Mouse (Mus musculus): ENCODE results near the gene Rnf5. TPM values are rescaled to one million over a fixed set of nuclear protein-coding genes. Genes with fewer than 3 reads are reported as not detected.

The Rnf5 gene
- total RNA-seq, 1 experiment from 2014 or later = 18.0 TPM

DNA sequence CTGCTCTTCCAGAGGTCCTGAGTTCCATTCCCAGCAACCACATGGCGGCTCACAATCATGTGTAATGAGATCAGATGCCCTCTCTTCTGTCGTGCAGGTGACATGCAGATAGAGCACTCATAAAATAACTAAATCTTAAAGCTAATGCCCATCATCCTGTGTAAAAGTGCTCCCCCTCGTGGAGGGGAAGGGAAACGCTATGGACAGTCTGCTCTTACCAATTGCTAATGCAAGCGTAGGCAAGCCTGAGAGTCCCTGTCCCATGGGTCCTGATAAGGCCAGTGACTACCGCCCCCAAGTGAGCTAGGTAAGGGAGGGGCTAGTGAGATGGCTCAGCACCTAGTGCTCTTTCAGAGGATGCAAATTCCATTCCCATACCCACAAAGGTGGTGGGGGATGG is 15.5 kb upstream of the Rnf5 start:
- peak; percentile 43 to 71; a peak in 3 of 4 replicates for ATAC-seq (replicated peaks in 1 of 2; ENCODE audit: insufficient read depth in 1 of 2, low FRiP score in 2 of 2, low TSS enrichment in 1 of 2, low read depth in 1 of 2, poor library complexity in 2 of 2, severe bottlenecking in 2 of 2)

DNA sequence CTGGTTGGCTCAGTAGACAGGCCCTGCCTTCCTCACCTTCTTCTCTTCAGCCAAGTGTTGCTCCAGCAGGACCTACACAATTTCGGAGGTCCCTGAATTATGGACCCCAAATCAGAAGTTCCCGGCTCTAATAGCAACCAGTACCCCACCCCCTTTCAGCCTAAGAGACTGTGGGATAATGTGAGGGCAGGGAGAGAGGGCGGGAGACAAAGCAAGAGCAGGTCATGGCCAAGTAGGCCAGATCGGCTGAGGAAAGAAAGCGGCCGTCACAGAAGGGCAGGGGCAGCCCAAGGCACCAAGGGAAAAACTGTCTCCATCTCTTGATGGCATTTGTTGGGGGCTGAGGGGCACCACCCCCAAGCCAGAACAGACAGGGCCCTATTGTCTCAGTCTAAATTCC is 12.4 kb upstream of the Rnf5 start, which contains the start of gene Egfl8:
Gene Egfl8, minus strand, starts transcription at position 101 of the 400 bp plus-strand sequence.
- no peak for ATAC-seq (replicated peaks in 1 of 2; ENCODE audit: insufficient read depth in 1 of 2, low FRiP score in 2 of 2, low TSS enrichment in 1 of 2, low read depth in 1 of 2, poor library complexity in 2 of 2, severe bottlenecking in 2 of 2)

DNA sequence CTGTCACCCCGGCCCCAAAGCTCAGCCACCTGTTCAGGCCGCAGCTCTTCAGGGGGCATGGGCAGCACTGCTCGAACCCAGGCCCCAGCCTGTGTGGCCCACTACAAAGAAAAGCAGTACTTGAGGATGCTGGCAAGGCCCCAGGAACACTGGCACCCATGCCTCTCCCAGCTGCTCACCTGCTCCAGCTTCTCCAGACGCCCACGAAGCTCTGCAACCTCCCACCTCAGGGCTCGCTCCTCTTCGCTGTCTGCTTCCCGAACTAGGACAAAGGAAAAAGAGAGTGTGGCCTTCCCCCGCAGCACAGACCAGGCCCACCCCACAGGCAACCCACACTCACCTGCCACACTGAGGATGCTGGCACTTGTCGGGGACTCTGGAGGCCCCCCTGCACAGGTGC is 10.3 kb upstream of the Rnf5 start:
- no peak for ATAC-seq (replicated peaks in 1 of 2; ENCODE audit: insufficient read depth in 1 of 2, low FRiP score in 2 of 2, low TSS enrichment in 1 of 2, low read depth in 1 of 2, poor library complexity in 2 of 2, severe bottlenecking in 2 of 2)

- ATAC-seq (replicated peaks in 1 of 2; ENCODE audit: insufficient read depth in 1 of 2, low FRiP score in 2 of 2, low TSS enrichment in 1 of 2, low read depth in 1 of 2, poor library complexity in 2 of 2, severe bottlenecking in 2 of 2) = no peak
Observed at GRCm38 (mm10) chr17:34613054-34613645, 9.7 kb upstream of the Rnf5 start.

DNA sequence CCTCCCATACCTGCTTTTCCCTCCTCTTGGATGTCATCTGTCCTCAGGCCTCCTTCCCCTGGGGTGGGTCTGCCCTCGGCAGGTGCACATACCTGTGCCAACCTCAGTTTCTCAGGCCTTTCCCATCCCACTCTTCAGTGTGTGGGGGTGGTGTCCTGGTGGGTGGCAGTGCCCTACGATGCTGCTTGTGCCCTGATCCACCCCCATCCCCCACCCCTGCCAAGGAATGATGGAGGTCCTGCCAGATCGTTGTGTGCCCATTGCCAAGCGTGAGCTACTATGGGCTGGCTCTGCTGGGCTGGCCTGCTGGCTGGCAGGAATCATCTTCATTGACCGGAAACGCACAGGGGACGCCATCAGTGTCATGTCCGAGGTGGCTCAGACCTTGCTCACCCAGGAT is 7.6 kb upstream of the Rnf5 start:
- no peak for ATAC-seq (replicated peaks in 1 of 2; ENCODE audit: insufficient read depth in 1 of 2, low FRiP score in 2 of 2, low TSS enrichment in 1 of 2, low read depth in 1 of 2, poor library complexity in 2 of 2, severe bottlenecking in 2 of 2)

DNA sequence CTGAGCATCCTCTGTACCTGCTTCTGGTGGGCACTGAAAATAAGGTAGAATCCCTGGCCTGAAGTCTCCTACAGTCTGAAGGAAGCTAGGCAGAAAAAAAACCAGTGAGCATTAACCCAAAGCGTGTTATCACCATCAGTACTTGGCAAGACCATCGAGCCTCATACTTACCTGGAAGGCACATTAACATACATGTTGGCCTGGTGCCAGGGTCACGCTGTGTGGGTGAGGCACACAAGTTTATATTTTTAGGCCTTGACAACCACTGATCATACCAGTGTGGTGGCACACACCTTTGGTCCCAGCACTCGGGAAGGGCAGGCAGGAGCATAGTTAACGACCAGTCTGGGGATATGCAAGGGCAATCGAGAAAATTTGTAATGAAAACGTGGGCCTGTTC is 4.5 kb upstream of the Rnf5 start:
- ATAC-seq (replicated peaks in 1 of 2; ENCODE audit: insufficient read depth in 1 of 2, low FRiP score in 2 of 2, low TSS enrichment in 1 of 2, low read depth in 1 of 2, poor library complexity in 2 of 2, severe bottlenecking in 2 of 2) = no peak

DNA sequence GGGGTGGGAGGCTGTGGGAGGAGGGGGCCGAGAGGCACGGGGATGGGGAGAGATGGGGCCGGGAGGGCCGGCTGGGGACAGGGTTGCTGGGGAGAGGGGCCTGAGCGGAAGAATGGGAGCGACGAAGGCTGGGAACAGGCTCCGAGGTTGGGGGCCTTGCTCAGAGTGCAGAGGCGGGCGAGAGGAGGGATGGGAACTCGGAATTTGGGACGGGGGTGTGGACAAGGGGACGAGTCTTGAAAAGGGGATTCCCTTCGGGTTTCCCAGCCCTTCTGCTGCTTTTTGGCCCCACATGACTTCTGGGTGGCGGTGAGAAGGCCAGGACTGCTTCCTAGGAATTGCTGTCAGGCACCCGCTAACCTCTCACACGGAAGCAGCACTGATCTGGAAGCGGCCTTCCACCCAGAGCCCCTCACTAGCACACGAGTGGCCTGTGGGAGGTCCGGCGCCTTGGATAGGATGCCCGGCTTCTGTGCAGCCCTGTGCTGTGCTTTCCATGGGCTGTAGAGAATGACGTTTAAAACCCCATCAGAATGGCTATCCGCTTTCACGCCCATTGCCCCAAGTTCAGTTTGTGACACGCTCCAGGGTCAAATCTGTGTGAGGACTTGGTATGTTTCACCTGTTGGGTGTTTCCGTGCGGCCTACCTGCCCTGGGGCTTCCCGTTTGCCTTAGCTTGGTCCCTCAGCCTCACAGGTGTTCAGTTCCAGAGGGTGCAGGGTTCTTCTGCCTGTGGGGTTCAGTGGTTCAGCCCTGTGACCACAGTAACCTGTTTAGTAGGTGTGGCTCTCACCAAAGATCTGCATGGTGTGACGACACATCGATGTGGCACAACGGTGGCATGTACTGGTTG is 2.9 kb upstream of the Rnf5 start:
- ATAC-seq (replicated peaks in 1 of 2; ENCODE audit: insufficient read depth in 1 of 2, low FRiP score in 2 of 2, low TSS enrichment in 1 of 2, low read depth in 1 of 2, poor library complexity in 2 of 2, severe bottlenecking in 2 of 2) = no peak

- peak; percentile 12 to 44; a peak in 2 of 4 replicates for ATAC-seq (replicated peaks in 1 of 2; ENCODE audit: insufficient read depth in 1 of 2, low FRiP score in 2 of 2, low TSS enrichment in 1 of 2, low read depth in 1 of 2, poor library complexity in 2 of 2, severe bottlenecking in 2 of 2)
Observed at GRCm38 (mm10) chr17:34605609-34606008, 2.1 kb upstream of the Rnf5 start.

- ATAC-seq (replicated peaks in 1 of 2; ENCODE audit: insufficient read depth in 1 of 2, low FRiP score in 2 of 2, low TSS enrichment in 1 of 2, low read depth in 1 of 2, poor library complexity in 2 of 2, severe bottlenecking in 2 of 2) = no peak
Observed at GRCm38 (mm10) chr17:34604511-34605237, 1.2 kb upstream of the Rnf5 start.

- ATAC-seq (replicated peaks in 1 of 2; ENCODE audit: insufficient read depth in 1 of 2, low FRiP score in 2 of 2, low TSS enrichment in 1 of 2, low read depth in 1 of 2, poor library complexity in 2 of 2, severe bottlenecking in 2 of 2) = peak; percentile 73 to 77
Observed at GRCm38 (mm10) chr17:34604061-34604508, 595 bp upstream of the Rnf5 start, which contains the start of gene Agpat1. TSS of gene Agpat1 (plus strand) at chr17:34604262.

DNA sequence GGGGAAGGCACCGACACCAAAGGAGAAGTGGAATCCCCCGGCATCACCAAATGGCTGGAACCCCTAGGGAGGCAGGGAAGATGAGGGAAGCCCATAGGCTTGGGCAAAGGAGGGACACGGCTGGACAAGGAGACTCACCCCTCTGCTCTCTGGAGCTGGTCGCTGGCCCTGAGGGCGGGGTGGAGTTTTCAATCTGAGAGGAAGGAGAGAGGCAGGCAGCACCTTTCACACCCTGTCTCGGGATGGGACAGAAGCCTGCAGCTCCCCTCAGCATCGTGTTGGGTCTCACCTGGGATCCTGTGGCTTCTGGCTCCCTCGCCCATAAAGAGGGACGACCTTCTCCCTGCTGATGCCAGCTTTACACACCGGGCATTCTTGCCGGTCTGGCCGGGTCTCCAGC is 1.7 kb downstream of the Rnf5 start:
- ATAC-seq (replicated peaks in 1 of 2; ENCODE audit: insufficient read depth in 1 of 2, low FRiP score in 2 of 2, low TSS enrichment in 1 of 2, low read depth in 1 of 2, poor library complexity in 2 of 2, severe bottlenecking in 2 of 2) = no peak

GRCm38 (mm10) chr17:34599891-34600290 is 3.6 kb downstream of the Rnf5 start:
- ATAC-seq (replicated peaks in 1 of 2; ENCODE audit: insufficient read depth in 1 of 2, low FRiP score in 2 of 2, low TSS enrichment in 1 of 2, low read depth in 1 of 2, poor library complexity in 2 of 2, severe bottlenecking in 2 of 2) = no peak

DNA sequence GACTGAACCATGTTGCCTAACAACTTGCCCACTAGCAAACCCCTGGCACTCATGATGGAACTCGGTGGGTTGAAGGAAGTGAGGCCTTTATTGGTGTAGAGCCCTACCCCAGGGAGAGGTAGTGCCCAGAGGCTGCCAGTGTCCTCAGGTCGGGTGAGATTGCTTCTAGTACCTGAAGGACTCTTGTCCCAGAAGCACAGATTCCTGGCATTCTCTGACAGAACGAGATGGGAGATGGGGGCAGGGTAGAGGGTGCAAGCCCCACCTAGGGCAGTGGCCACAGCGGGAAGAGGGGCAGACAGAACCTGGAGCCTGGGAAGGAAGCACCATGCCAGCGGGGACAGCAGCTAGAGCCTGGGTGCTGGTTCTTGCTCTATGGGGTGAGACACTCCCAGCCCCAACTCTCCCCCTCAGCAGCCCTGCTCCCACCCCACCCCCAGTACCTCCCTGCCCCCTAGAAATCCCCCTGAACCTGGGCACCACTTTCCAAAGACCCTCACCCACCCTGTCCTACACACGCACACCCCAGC is 5.9 kb downstream of the Rnf5 start, which contains the start of gene Ager:
Gene Ager, plus strand, starts transcription at position 297 of the 530 bp plus-strand sequence.
- no peak for ATAC-seq (replicated peaks in 1 of 2; ENCODE audit: insufficient read depth in 1 of 2, low FRiP score in 2 of 2, low TSS enrichment in 1 of 2, low read depth in 1 of 2, poor library complexity in 2 of 2, severe bottlenecking in 2 of 2)

- no peak for ATAC-seq (replicated peaks in 1 of 2; ENCODE audit: insufficient read depth in 1 of 2, low FRiP score in 2 of 2, low TSS enrichment in 1 of 2, low read depth in 1 of 2, poor library complexity in 2 of 2, severe bottlenecking in 2 of 2)
Observed at GRCm38 (mm10) chr17:34596098-34596497, 7.4 kb downstream of the Rnf5 start.

- ATAC-seq (replicated peaks in 1 of 2; ENCODE audit: insufficient read depth in 1 of 2, low FRiP score in 2 of 2, low TSS enrichment in 1 of 2, low read depth in 1 of 2, poor library complexity in 2 of 2, severe bottlenecking in 2 of 2) = no peak
Observed at GRCm38 (mm10) chr17:34593752-34594525, 9.6 kb downstream of the Rnf5 start.

- ATAC-seq (replicated peaks in 1 of 2; ENCODE audit: insufficient read depth in 1 of 2, low FRiP score in 2 of 2, low TSS enrichment in 1 of 2, low read depth in 1 of 2, poor library complexity in 2 of 2, severe bottlenecking in 2 of 2) = no peak
Observed at GRCm38 (mm10) chr17:34592581-34593549, 10.6 kb downstream of the Rnf5 start.

Measured in hematopoietic stem cell, adult 5-6 weeks (primary cell).